Mouse (Mus musculus) hindbrain, embryonic 11.5 days (tissue): ENCODE measurements around the gene Rpe. TPM values are rescaled to one million over a fixed set of nuclear protein-coding genes. Genes with fewer than 3 reads are reported as not detected.
A peak's percentile ranks its signal among the peaks of the same experiment; 100 is the strongest.
"Not testable (repeated sequence)": the region's sequence is repeated elsewhere in the genome, so short reads cannot be mapped to it uniquely, and the experiment has no call there.

Experiments used
- ATAC-seq: fragments of 200-750 bp; cut with Nextera tagmentation; 2 replicates; pipeline ENCODE4 v1.8.0; 2017; ENCODE audit warnings: mild to moderate bottlenecking, moderate TSS enrichment, moderate library complexity; ENCODE audit not compliant: low FRiP score
- DNase-seq: peaks from one replicate; pipeline ENCODE4 v3.0.0-alpha.2; 2015; ENCODE audit warnings: low spot score
- H3K27ac ChIP-seq: fragments of 300-500 bp; sonication (generic); 2 replicates; pipeline ENCODE4 v1.5.1; 2014; ENCODE audit warnings: mild to moderate bottlenecking, low read depth, low read length
- H3K27me3 ChIP-seq: fragments of 300-500 bp; sonication (generic); 2 replicates; pipeline ENCODE4 v1.6.1; 2014; ENCODE audit warnings: mild to moderate bottlenecking, low read length, moderate library complexity, mixed read lengths; ENCODE audit not compliant: control insufficient read depth, insufficient read depth
- H3K36me3 ChIP-seq: fragments of 300-500 bp; sonication (generic); 2 replicates; pipeline ENCODE4 v1.6.1; 2014; ENCODE audit warnings: mild to moderate bottlenecking, low read length, moderate library complexity, mixed read lengths; ENCODE audit not compliant: control insufficient read depth, insufficient read depth
- H3K4me1 ChIP-seq: fragments of 300-500 bp; sonication (generic); replicated peaks from 2 replicates; pipeline ENCODE4 v1.6.1; 2014; ENCODE audit warnings: low read length, mixed read lengths; ENCODE audit not compliant: control insufficient read depth, insufficient read depth
- H3K4me2 ChIP-seq: fragments of 300-500 bp; sonication (generic); replicated peaks from 2 replicates; pipeline ENCODE4 v1.6.1; 2014; ENCODE audit warnings: mild to moderate bottlenecking, low read depth, low read length
- H3K4me3 ChIP-seq: fragments of 300-500 bp; sonication (generic); 2 replicates; pipeline ENCODE4 v1.5.1; 2014; ENCODE audit warnings: low read depth, low read length
- H3K9ac ChIP-seq: fragments of 300-500 bp; sonication (generic); 2 replicates; pipeline ENCODE4 v1.6.1; 2014; ENCODE audit warnings: low read depth, low read length
- H3K9me3 ChIP-seq: fragments of 300-500 bp; sonication (generic); 2 replicates; pipeline ENCODE4 v1.6.1; 2016; ENCODE audit warnings: low read length; ENCODE audit not compliant: control insufficient read depth
- WGBS: fragments of 180-500 bp; shearing (Covaris S2); extraction: QIAGEN DNeasy Blood & Tissue Kit; methylation state at CpG from one replicate; pipeline ENCODE4 v1.1.7; 2014; 5-methylcytosine and 5-hydroxymethylcytosine counted together
- polyA plus RNA-seq: library from polyadenylated mRNA; unstranded; fragments of >200 nt; fragmentation: Nextera tagmentation; extraction: Ambion mirVana; gene quantifications from 2 replicates; pipeline ENCODE4 v1.2.1, GENCODE M21; 2014

Gene Rpe
- polyA plus RNA-seq, 1 experiment from 2014 or later: 59.1 TPM

DNA sequence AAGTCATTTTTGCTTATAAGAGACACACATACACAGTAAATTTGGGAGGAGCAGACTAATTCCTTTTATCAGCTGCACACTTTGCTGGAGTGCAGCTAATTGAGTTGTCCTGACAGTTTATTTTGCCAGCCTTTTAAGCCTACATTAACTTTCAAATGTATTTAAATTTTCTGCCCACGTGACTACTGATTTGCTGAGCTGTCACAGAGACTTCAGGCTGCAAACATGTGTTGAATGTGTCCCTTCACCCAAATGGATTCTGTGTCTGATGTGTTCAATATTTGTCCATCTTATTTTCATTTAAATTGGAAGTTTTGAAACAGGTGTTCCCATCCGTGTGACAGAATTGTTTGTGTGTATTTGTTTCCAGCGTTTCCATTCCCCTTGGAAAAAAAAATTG, 8.9 kb upstream of the Rpe start:
- Histone ChIP-seq H3K9ac (no peak overlapping the region), H3K36me3 (no peaks in the 10 kb centered on the region), H3K4me2 (no peak overlapping the region), H3K9me3 (no peaks in the 10 kb centered on the region), H3K27me3 (no peaks in the 10 kb centered on the region), H3K27ac (no peak overlapping the region), H3K4me3 (no peak overlapping the region), H3K4me1 (no peaks in the 10 kb centered on the region)
- WGBS: 77% methylated on average over 3 of the region's 3 CpGs
- DNase-seq: no peak
- ATAC-seq: no peak

- WGBS: 73% methylated on average over 1 of the region's 1 CpGs
- no peak overlapping the region for H3K4me3 ChIP-seq
- H3K36me3 ChIP-seq: no peaks in the 10 kb centered on the region
- no peaks in the 10 kb centered on the region for H3K4me1 ChIP-seq
- DNase-seq (no peak), ATAC-seq (no peak)
- H3K4me2 ChIP-seq: no peak overlapping the region
- no peak overlapping the region for H3K9ac ChIP-seq
- H3K9me3 ChIP-seq: no peaks in the 10 kb centered on the region
- H3K27ac ChIP-seq: no peak overlapping the region
- no peaks in the 10 kb centered on the region for H3K27me3 ChIP-seq
Measured at GRCm38 (mm10) chr1:66692308-66692707, 8.3 kb upstream of the Rpe start.

GRCm38 (mm10) chr1:66692780-66693392, 7.7 kb upstream of the Rpe start:
- no peaks in the 10 kb centered on the region for H3K27me3 ChIP-seq
- H3K27ac ChIP-seq: no peak overlapping the region
- no peaks in the 10 kb centered on the region for H3K36me3 ChIP-seq
- 73% methylated on average over 8 of the region's 8 CpGs for WGBS
- H3K4me2 ChIP-seq: no peak overlapping the region
- no peak for ATAC-seq
- H3K4me3 ChIP-seq: no peak overlapping the region
- H3K9ac ChIP-seq: no peak overlapping the region
- no peak for DNase-seq
- H3K4me1 ChIP-seq: no peaks in the 10 kb centered on the region
- no peaks in the 10 kb centered on the region for H3K9me3 ChIP-seq

DNA sequence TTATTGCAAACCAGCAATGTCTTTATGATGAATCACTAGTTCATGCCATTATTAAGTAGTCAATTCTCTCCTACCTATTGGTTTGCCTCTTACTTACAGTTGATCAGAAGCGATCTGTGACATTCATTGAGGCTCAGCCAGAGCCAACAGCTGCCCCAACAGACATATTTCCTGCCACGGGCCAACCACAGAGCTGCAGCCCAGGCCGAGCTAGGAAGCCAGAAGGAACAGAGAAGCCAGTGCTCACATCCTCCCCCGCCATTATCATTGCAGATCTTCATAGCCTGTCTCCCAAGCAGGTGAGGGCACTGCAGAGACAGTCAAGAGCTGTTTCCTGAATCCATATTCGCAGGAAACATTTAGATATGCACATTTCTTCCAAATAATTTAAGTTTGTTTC, 6.4 kb upstream of the Rpe start:
- DNase-seq: no peak
- no peak overlapping the region for H3K4me3 ChIP-seq
- H3K4me1 ChIP-seq: no peaks in the 10 kb centered on the region
- no peaks in the 10 kb centered on the region for H3K36me3 ChIP-seq
- no peak overlapping the region for H3K27ac ChIP-seq
- ATAC-seq: no peak
- no peaks in the 10 kb centered on the region for H3K27me3 ChIP-seq
- H3K9me3 ChIP-seq: no peaks in the 10 kb centered on the region
- no peak overlapping the region for H3K9ac ChIP-seq
- WGBS: 76% methylated on average over 5 of the region's 5 CpGs
- H3K4me2 ChIP-seq: no peak overlapping the region

GRCm38 (mm10) chr1:66695296-66695695, 5.3 kb upstream of the Rpe start:
- DNase-seq (no peak), ATAC-seq (no peak)
- H3K4me2 ChIP-seq: no peak overlapping the region
- H3K9me3 ChIP-seq: no peaks in the 10 kb centered on the region
- no peaks in the 10 kb centered on the region for H3K4me1 ChIP-seq
- no peak overlapping the region for H3K27ac ChIP-seq
- H3K36me3 ChIP-seq: no peaks in the 10 kb centered on the region
- H3K27me3 ChIP-seq: no peaks in the 10 kb centered on the region
- WGBS: 71% methylated on average over 7 of the region's 7 CpGs
- H3K9ac ChIP-seq: no peak overlapping the region
- H3K4me3 ChIP-seq: no peak overlapping the region

DNA sequence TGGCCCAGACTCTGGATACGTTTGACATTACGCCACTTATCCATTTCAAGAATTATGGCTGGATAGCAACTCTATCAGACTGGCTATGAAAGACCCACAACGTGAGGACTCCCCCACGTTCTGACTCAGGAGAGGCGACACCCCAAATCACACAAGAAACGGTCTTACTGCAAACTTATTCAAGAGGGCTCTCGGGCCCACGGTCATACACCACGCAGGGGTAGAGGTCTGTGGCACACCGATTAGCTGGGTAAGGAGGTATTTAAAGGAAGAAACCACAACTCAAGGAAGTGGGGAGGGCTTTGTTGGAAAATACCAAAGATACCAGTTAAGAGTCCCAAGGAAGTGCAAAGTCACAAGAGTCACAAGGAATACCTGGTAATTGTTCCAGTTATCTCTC, 1.0 kb upstream of the Rpe start:
- DNase-seq: not testable (repeated sequence)
- WGBS: 85% methylated on average over 10 of the region's 10 CpGs

DNA sequence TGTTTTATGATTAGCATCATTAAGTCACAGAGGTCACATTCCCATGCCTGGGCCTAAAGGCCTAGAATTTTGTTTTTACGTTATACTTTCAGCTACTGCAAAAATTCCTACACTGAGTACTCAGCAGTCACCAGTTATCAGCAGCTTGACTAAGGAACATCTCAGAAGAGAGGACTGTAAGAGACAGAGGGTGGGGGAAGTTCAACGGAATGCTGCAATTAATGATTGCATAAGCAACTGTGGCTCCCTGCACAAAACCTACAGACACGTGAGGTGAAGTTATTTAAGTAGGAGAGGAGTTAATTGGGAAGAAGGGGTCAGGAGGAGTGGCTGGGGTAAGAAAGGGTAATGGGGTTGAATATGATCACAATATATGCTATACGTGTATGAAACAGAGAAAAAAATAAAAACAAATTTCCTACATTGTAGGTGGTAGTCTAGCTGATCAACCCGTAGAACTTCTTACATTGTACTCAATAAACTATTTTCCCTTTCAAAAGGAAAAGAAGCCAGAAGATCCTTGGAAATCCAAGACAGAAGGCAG, 410 bp upstream of the Rpe start:
- DNase-seq: no peak
- Histone ChIP-seq H3K4me2 (peak overlapping the region; percentile 15; the same call in 1 of the 2 replicates), H3K4me3 (peak overlapping the region; percentile 81; the same call in 1 of the 2 replicates), H3K9me3 (no peaks in the 10 kb centered on the region), H3K27ac (no peak overlapping the region), H3K9ac (no peak overlapping the region; the same call in 1 of the 2 replicates), H3K36me3 (no peaks in the 10 kb centered on the region), H3K4me1 (0 out of 2 replicates have a peak, but pooled peaks cover 2% of the 10 kb centered on the region), H3K27me3 (no peaks in the 10 kb centered on the region)
- WGBS: 51% methylated on average over 5 of the region's 5 CpGs
- peak; percentile 63 for ATAC-seq

More for the DNA sequence above, 1.0 kb upstream of the Rpe start:
- H3K27me3 ChIP-seq, H3K27ac ChIP-seq, H3K9ac ChIP-seq, H3K9me3 ChIP-seq, H3K4me2 ChIP-seq, H3K4me1 ChIP-seq, H3K36me3 ChIP-seq, ATAC-seq, H3K4me3 ChIP-seq: not testable (repeated sequence)

GRCm38 (mm10) chr1:66701576-66701940, 927 bp downstream of the Rpe start:
- H3K27ac ChIP-seq: no peak overlapping the region
- no peak for DNase-seq
- H3K4me1 ChIP-seq: 0 out of 2 replicates have a peak, but pooled peaks cover 2% of the 10 kb centered on the region
- peak overlapping the region; percentile 76 for H3K9ac ChIP-seq
- ATAC-seq: no peak
- peak overlapping the region; percentile 81 for H3K4me3 ChIP-seq
- WGBS: 34% methylated on average over 2 of the region's 2 CpGs
- H3K4me2 ChIP-seq: peak overlapping the region; percentile 39
- H3K36me3 ChIP-seq: no peaks in the 10 kb centered on the region
- no peaks in the 10 kb centered on the region for H3K27me3 ChIP-seq
- no peaks in the 10 kb centered on the region for H3K9me3 ChIP-seq

GRCm38 (mm10) chr1:66702623-66703345, 2.2 kb downstream of the Rpe start:
- H3K27me3 ChIP-seq: no peaks in the 10 kb centered on the region
- 0 out of 2 replicates have a peak, but pooled peaks cover 2% of the 10 kb centered on the region for H3K4me1 ChIP-seq
- no peak for ATAC-seq
- no peak overlapping the region for H3K27ac ChIP-seq
- 86% methylated on average over 4 of the region's 4 CpGs for WGBS
- H3K36me3 ChIP-seq: no peaks in the 10 kb centered on the region
- no peak overlapping the region for H3K4me2 ChIP-seq
- H3K4me3 ChIP-seq: no peak overlapping the region
- no peak overlapping the region for H3K9ac ChIP-seq
- no peaks in the 10 kb centered on the region for H3K9me3 ChIP-seq
- no peak for DNase-seq
